Mouse (Mus musculus) spleen, postnatal 4 days (tissue): ENCODE data around the gene Fam227b.

ENCODE experiments used
- DNase-seq, 2 experiments: peaks; one replicate each; pipeline ENCODE4 v3.0.0; 2022; ENCODE audit warnings: low spot score in 2 of 2

The Fam227b gene

GRCm38 (mm10) chr2:126151855-126152571, at the start of gene Fam227b, which contains the start of gene Dtwd1:
Fam227b (minus strand) TSS chr2:126152004.
Dtwd1 (plus strand) TSS chr2:126152141.
- peak; percentile 98 to 99 for DNase-seq

GRCm38 (mm10) chr2:126198971-126199370, 47.2 kb upstream of the Fam227b start:
- DNase-seq = no peak

GRCm38 (mm10) chr2:126195631-126196356, 44.0 kb upstream of the Fam227b start:
- no peak for DNase-seq

- no peak for DNase-seq
These were observed 40.3 kb upstream of the Fam227b start for GRCm38 (mm10) chr2:126192129-126192528.

- no peak for DNase-seq
These were observed 39.5 kb upstream of the Fam227b start for GRCm38 (mm10) chr2:126191306-126191705.

GRCm38 (mm10) chr2:126171427-126171826, 19.6 kb upstream of the Fam227b start:
- DNase-seq = no peak

GRCm38 (mm10) chr2:126166848-126167617, 15.2 kb upstream of the Fam227b start:
- no peak for DNase-seq

GRCm38 (mm10) chr2:126166335-126166734, 14.5 kb upstream of the Fam227b start:
- DNase-seq = peak in 1 of 2 experiments; percentile 53

- peak in 1 of 2 experiments; percentile 18 for DNase-seq
These were observed 13.6 kb upstream of the Fam227b start for GRCm38 (mm10) chr2:126165277-126166018.

- DNase-seq = no peak
These were observed 4.1 kb downstream of the Fam227b start for GRCm38 (mm10) chr2:126147723-126148122.

- DNase-seq = no peak
These were observed 57.2 kb downstream of the Fam227b start for GRCm38 (mm10) chr2:126094616-126095015.

GRCm38 (mm10) chr2:126090432-126090831, 61.4 kb downstream of the Fam227b start:
- no peak for DNase-seq

GRCm38 (mm10) chr2:126086187-126086586, 65.6 kb downstream of the Fam227b start:
- DNase-seq = no peak

- DNase-seq = no peak
These were observed 67.5 kb downstream of the Fam227b start for GRCm38 (mm10) chr2:126084326-126084725.

- DNase-seq = no peak
These were observed 72.7 kb downstream of the Fam227b start for GRCm38 (mm10) chr2:126079086-126079485.

GRCm38 (mm10) chr2:126076506-126076905, 75.3 kb downstream of the Fam227b start:
- no peak for DNase-seq

- DNase-seq = no peak
These were observed 78.1 kb downstream of the Fam227b start for GRCm38 (mm10) chr2:126073744-126074143.

GRCm38 (mm10) chr2:126069740-126070139, 82.1 kb downstream of the Fam227b start:
- DNase-seq = no peak

- no peak for DNase-seq
These were observed 86.4 kb downstream of the Fam227b start for GRCm38 (mm10) chr2:126065303-126065856.

GRCm38 (mm10) chr2:126064814-126065213, 87.0 kb downstream of the Fam227b start:
- no peak for DNase-seq

GRCm38 (mm10) chr2:126062876-126063275, 88.9 kb downstream of the Fam227b start:
- DNase-seq = no peak
